Mouse (Mus musculus) G1E (cell line): ENCODE measurements around the gene Samd14. TPM values are rescaled to one million over a fixed set of nuclear protein-coding genes. Genes with fewer than 3 reads are reported as not detected.

ENCODE experiments used
- ATAC-seq: 2 replicates; pipeline ENCODE4 v1.8.0; 2016; ENCODE audit warnings: mild to moderate bottlenecking; ENCODE audit not compliant: insufficient number of reproducible peaks, poor library complexity, low FRiP score, severe bottlenecking; ENCODE audit errors: extremely low read depth
- DNase-seq: peaks from one replicate; pipeline ENCODE4 v3.0.0; 2012; ENCODE audit warnings: low spot score
- H3K27me3 ChIP-seq: 2 replicates; pipeline ENCODE4 v1.6.1; 2012; ENCODE audit warnings: mild to moderate bottlenecking, low read length, inconsistent platforms; ENCODE audit not compliant: insufficient read depth
- H3K36me3 ChIP-seq: replicated peaks from 2 replicates; pipeline ENCODE3; 2012; ENCODE audit warnings: mild to moderate bottlenecking, inconsistent platforms
- H3K4me1 ChIP-seq: 2 replicates; pipeline ENCODE4 v1.6.1; 2012; ENCODE audit warnings: low read depth, low read length, inconsistent platforms, mixed read lengths; ENCODE audit not compliant: insufficient read depth
- H3K4me3 ChIP-seq: 2 replicates; pipeline ENCODE4 v1.5.1; 2012; ENCODE audit warnings: low read depth, mild to moderate bottlenecking, inconsistent platforms, low read length, moderate library complexity, mixed read lengths
- H3K9me3 ChIP-seq: replicated peaks from 2 replicates; pipeline ENCODE4 v1.6.1; 2012; ENCODE audit warnings: inconsistent platforms
- CTCF ChIP-seq: IDR thresholded peaks from 2 replicates; pipeline ENCODE4 v1.5.1; 2012; ENCODE audit warnings: low read depth, low read length, inconsistent platforms, mixed read lengths
- GATA1 ChIP-seq: IDR thresholded peaks from 2 replicates; pipeline ENCODE4 v1.6.1; 2012; ENCODE audit warnings: borderline replicate concordance, low read length, inconsistent platforms, mixed read lengths
- GATA2 ChIP-seq: IDR thresholded peaks from 2 replicates; pipeline ENCODE4 v1.6.1; 2012; ENCODE audit warnings: low read depth, low read length, inconsistent platforms, borderline replicate concordance
- POLR2AphosphoS5 ChIP-seq: IDR thresholded peaks from 2 replicates; pipeline ENCODE4 v1.6.1; 2012; ENCODE audit warnings: low read depth, low read length, inconsistent platforms; ENCODE audit not compliant: insufficient replicate concordance
- TAL1 ChIP-seq: conservative IDR thresholded peaks from 2 replicates; pipeline ENCODE4 v1.6.1; 2012; ENCODE audit warnings: low read depth, low read length, inconsistent platforms, mixed read lengths
- polyA plus RNA-seq: library from polyadenylated mRNA; stranded (reverse); fragments of >175 nt; gene quantifications from 2 replicates; pipeline ENCODE4 v1.2.3, GENCODE M21; 2012
- total RNA-seq, 2 experiments: library from RNA; stranded (forward) in 1 of 2; stranded (reverse) in 1 of 2; fragments of 200-1000 nt in 1 of 2; fragments of >200 nt in 1 of 2; fragmentation: Nextera tagmentation in 1 of 2; gene quantifications; 2 replicates each; pipeline ENCODE4 v1.2.3; 2014 to 2017

The Samd14 gene
- total and polyA plus RNA-seq, 3 experiments: 26.1 to 356 (median 84.9) TPM

DNA sequence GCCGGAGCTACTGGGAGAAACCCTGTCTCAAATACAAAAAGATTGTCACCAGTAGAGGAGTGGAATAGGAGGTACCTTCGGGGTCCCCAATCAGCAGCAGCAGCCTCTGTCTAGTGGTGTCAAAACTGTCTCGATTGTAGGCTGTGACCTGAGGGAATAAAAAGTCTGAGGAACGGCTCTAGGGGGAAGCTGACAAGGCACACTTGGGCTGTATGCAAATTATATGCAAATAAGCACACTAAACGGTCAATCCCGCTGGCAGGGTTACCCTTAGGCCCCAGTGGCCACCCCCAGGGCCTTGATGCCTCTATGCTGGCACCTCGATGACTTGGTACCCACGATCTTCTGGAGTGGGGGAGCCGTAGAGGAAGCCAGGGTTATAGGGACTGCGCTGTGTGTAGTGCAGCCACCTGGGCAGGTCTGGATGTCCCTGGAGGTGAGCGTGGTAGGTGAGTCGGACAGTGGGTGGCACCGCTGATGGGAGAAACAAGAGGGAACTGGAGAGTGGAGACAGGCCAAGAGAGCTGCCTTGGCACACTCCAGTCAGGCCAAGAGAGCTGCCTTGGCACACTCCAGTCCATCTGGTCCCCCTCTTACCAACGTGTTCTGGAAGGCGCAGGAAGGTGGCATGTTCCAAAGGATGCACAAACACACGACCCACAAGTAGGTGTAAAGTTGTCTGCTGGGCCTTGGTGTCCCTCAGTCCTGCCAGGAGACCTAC is 37.6 kb upstream of the Samd14 start:
- ATAC-seq: no peak
- Histone ChIP-seq H3K36me3 (no peaks in the 10 kb centered on the region), H3K9me3 (no peaks in the 10 kb centered on the region), H3K27me3 (peaks cover 74% of the 10 kb centered on the region), H3K4me3 (no peak overlapping the region), H3K4me1 (peaks cover 5% of the 10 kb centered on the region)
- TF ChIP-seq GATA2: no peak
- no peak for TF ChIP-seq POLR2AphosphoS5
- TF ChIP-seq CTCF: no peak
- TF ChIP-seq GATA1: no peak
- TF ChIP-seq TAL1: no peak
- no peak for DNase-seq

DNA sequence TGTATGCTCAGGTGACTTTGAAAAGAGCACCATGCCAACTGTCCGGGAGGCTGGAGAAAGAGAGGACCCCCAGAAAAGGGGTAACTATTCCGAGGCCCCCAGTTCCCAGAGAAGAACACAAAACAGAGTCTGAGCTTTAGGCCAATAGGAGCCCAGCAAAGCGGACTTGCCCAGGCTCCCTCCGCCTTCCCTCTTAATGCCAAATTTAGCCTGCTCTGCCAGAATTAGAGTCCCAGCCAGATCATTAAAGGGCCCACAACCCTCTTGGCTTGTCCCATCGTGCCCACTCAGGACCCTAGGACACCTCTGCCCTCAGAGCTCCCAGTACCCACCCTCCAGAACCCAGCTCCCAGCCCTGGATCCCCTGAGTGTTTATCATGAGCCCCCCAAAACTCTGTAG is 36.8 kb upstream of the Samd14 start:
- DNase-seq: no peak
- no peaks in the 10 kb centered on the region for H3K36me3 ChIP-seq
- peaks cover 5% of the 10 kb centered on the region for H3K4me1 ChIP-seq
- H3K27me3 ChIP-seq: peaks cover 72% of the 10 kb centered on the region
- no peak overlapping the region for H3K4me3 ChIP-seq
- no peak for TF ChIP-seq GATA2
- no peak for TF ChIP-seq GATA1
- no peak for TF ChIP-seq POLR2AphosphoS5
- TF ChIP-seq CTCF: no peak
- no peak for TF ChIP-seq TAL1
- ATAC-seq: no peak
- no peaks in the 10 kb centered on the region for H3K9me3 ChIP-seq

DNA sequence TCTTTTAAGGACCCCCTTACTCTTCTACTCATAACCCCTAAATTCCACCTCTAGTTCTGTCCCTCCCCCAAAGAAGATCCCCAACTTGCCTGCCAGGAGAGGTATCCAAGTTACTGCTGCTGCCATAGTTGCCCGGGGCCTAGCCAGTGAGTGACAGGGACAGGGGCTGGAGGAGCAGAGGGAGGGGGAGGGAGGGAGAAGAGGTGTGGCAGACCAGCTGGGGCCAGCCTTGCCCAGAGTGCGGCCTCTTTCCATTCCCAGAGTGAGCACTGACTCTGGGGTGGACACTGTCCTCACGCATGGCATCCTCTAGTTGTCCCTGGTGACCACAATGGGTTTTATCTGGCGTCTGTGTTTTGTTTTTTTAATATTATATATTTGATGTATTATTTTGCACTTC is 36.4 kb upstream of the Samd14 start:
- no peak for DNase-seq
- Histone ChIP-seq H3K4me3 (no peak overlapping the region), H3K36me3 (no peaks in the 10 kb centered on the region), H3K4me1 (peaks cover 5% of the 10 kb centered on the region), H3K27me3 (peaks cover 68% of the 10 kb centered on the region), H3K9me3 (no peaks in the 10 kb centered on the region)
- ATAC-seq: no peak
- TF ChIP-seq POLR2AphosphoS5: no peak
- TF ChIP-seq CTCF: no peak
- TF ChIP-seq GATA1: no peak
- no peak for TF ChIP-seq TAL1

DNA sequence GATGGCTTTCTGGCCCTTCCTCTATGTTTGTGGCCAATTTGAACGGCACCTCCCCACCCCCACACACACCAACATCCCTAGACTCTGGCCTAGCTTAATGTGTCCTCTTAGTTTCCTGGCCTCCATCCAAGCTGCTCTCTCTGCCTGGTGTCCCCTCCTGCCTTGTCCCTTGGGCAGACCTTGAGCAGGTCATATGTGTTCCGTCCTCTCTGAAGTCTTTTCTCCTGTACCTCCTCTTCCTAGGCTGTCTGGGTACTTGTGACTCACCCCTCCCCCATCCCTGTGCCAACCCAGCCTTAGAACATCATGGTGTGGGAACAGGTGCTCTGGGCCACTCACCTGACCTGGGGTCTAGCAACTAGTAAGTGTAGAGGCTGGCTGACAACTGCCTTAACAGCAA is 34.7 kb upstream of the Samd14 start:
- H3K36me3 ChIP-seq: no peaks in the 10 kb centered on the region
- no peak for ATAC-seq
- peaks cover 20% of the 10 kb centered on the region for H3K4me1 ChIP-seq
- H3K4me3 ChIP-seq: no peak overlapping the region
- TF ChIP-seq GATA1 (no peak), GATA2 (no peak), TAL1 (no peak), POLR2AphosphoS5 (no peak), CTCF (no peak)
- no peaks in the 10 kb centered on the region for H3K9me3 ChIP-seq
- peaks cover 55% of the 10 kb centered on the region for H3K27me3 ChIP-seq
- no peak for DNase-seq

DNA sequence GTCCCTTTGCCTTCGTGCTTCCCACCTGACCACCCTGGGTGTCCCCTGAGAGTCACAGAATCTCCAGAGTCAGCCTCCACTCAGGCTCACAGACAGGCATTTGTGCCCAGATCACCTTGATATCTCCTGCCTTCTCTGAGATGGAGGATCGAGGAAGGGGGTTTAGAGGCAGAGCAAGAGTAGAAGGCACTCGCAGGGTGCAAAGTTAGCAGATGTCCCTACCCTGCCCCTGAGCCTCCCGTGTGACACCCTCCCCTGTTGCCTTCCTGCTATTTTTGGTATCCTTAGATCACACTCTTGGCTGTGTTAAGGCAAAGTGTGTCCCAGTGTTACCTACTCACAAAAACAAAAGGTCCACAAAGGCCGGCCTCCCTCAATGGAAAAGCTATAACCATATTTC is 33.5 kb upstream of the Samd14 start, which contains the start of gene Sgca:
Gene Sgca (minus strand): TSS at position 129 of the 400 bp plus-strand sequence.
- no peak for ATAC-seq
- no peaks in the 10 kb centered on the region for H3K36me3 ChIP-seq
- no peak within 1 kb of the TSS for H3K4me3 ChIP-seq
- no peak for TF ChIP-seq GATA2
- TF ChIP-seq POLR2AphosphoS5: no peak
- TF ChIP-seq TAL1: no peak
- H3K9me3 ChIP-seq: no peaks in the 10 kb centered on the region
- H3K27me3 ChIP-seq: peaks cover 48% of the 10 kb centered on the region
- H3K4me1 ChIP-seq: peaks cover 22% of the 10 kb centered on the region
- DNase-seq: no peak

DNA sequence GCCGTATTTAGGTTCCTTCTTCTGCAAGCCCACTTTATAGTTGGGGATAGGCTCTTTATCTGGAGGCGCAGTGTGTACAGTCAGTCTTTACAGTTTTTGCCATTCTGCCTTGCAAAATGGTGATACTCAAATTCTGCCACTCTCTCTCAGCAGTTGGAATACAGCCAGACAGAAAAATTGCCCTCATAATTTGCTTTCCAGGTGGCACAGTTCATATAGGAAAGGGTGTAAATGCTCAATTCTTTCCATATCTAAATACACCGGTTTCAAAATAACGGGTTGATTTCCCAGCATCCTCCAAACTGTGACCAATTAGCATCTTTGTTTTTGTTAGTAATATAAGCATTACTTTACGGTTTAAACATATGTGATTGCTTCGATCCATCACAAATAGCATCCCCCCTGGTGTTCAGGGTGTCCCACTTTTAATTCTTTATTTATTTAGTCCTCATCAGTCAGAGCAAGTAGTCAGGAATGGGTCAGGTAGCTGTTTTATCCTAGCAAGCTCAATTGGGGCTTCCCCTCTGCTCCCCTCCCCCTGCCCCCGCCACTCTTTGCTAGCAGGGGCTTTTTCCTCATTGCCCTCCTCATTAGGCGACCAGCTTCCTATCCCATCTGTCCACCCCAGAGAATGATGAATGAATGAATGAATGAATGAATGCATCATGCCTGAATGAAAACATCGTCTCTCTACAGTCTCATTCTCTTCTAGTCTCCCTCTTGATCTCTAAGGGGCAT is 31.3 kb upstream of the Samd14 start:
- no peak for TF ChIP-seq TAL1
- TF ChIP-seq POLR2AphosphoS5: no peak
- no peak for TF ChIP-seq GATA2
- no peak for TF ChIP-seq GATA1
- TF ChIP-seq CTCF: no peak
- H3K36me3 ChIP-seq: no peaks in the 10 kb centered on the region
- no peaks in the 10 kb centered on the region for H3K9me3 ChIP-seq
- no peak overlapping the region for H3K4me3 ChIP-seq
- peaks cover 27% of the 10 kb centered on the region for H3K27me3 ChIP-seq
- ATAC-seq (no peak), DNase-seq (no peak)
- H3K4me1 ChIP-seq: peaks cover 18% of the 10 kb centered on the region
